Mouse (Mus musculus): ENCODE data around the gene Nprl2. TPM values are rescaled to one million over a fixed set of nuclear protein-coding genes. Genes with fewer than 3 reads are reported as not detected.

The Nprl2 gene
- polyA plus RNA-seq, 1 experiment from 2014 or later = 47.5 TPM

- no peak overlapping the region for H3K4me3 ChIP-seq
- WGBS = 93% methylated on average over 8 of the region's 8 CpGs
- peaks cover 48% of the 10 kb centered on the region for H3K36me3 ChIP-seq
- no peak overlapping the region for H3K9ac ChIP-seq
- ATAC-seq (ENCODE audit: low FRiP score) = no peak
- peaks cover 47% of the 10 kb centered on the region for H3K4me1 ChIP-seq
- no peaks in the 10 kb centered on the region for H3K27me3 ChIP-seq
- no peak overlapping the region for H3K4me2 ChIP-seq (replicated peaks)
- no peak overlapping the region for H3K27ac ChIP-seq
- H3K9me3 ChIP-seq (replicated peaks) = no peaks in the 10 kb centered on the region
Measured at GRCm38 (mm10) chr9:107539940-107540339, 2.1 kb upstream of the Nprl2 start.

- Histone ChIP-seq H3K36me3 (peaks cover 50% of the 10 kb centered on the region), H3K9ac (no peak overlapping the region), H3K27ac (no peak overlapping the region), H3K4me1 (peaks cover 42% of the 10 kb centered on the region), H3K9me3 (replicated peaks) (no peaks in the 10 kb centered on the region), H3K4me2 (replicated peaks) (peak overlapping the region; percentile 83), H3K27me3 (no peaks in the 10 kb centered on the region), H3K4me3 (no peak overlapping the region)
- no peak for ATAC-seq (ENCODE audit: low FRiP score)
- 69% methylated on average over 4 of the region's 4 CpGs for WGBS
Measured at GRCm38 (mm10) chr9:107540420-107540819, 1.6 kb upstream of the Nprl2 start.

GRCm38 (mm10) chr9:107541005-107541404 is 1.0 kb upstream of the Nprl2 start:
- H3K27me3 ChIP-seq = no peaks in the 10 kb centered on the region
- no peaks in the 10 kb centered on the region for H3K9me3 ChIP-seq (replicated peaks)
- peaks cover 40% of the 10 kb centered on the region for H3K4me1 ChIP-seq
- peak overlapping the region; percentile 59 for H3K9ac ChIP-seq
- 30% methylated on average over 10 of the region's 10 CpGs for WGBS
- H3K4me2 ChIP-seq (replicated peaks) = peak overlapping the region; percentile 83
- H3K36me3 ChIP-seq = peaks cover 50% of the 10 kb centered on the region
- no peak overlapping the region for H3K27ac ChIP-seq
- H3K4me3 ChIP-seq = peak overlapping the region; percentile 61
- no peak for ATAC-seq (ENCODE audit: low FRiP score)

GRCm38 (mm10) chr9:107542352-107542686 is 293 bp downstream of the Nprl2 start:
- peak; percentile 39 for ATAC-seq (ENCODE audit: low FRiP score)
- peak overlapping the region; percentile 69 for H3K9ac ChIP-seq
- H3K9me3 ChIP-seq (replicated peaks) = no peaks in the 10 kb centered on the region
- peaks cover 47% of the 10 kb centered on the region for H3K36me3 ChIP-seq
- no peaks in the 10 kb centered on the region for H3K27me3 ChIP-seq
- peaks cover 40% of the 10 kb centered on the region for H3K4me1 ChIP-seq
- peak overlapping the region; percentile 83 for H3K4me2 ChIP-seq (replicated peaks)
- WGBS = under 1% methylated on average over 11 of the region's 11 CpGs
- peak overlapping the region; percentile 61 for H3K4me3 ChIP-seq
- no peak overlapping the region for H3K27ac ChIP-seq

GRCm38 (mm10) chr9:107542721-107543120 is 695 bp downstream of the Nprl2 start:
- Histone ChIP-seq H3K9me3 (replicated peaks) (no peaks in the 10 kb centered on the region), H3K36me3 (peaks cover 44% of the 10 kb centered on the region), H3K4me2 (replicated peaks) (peak overlapping the region; percentile 83), H3K27me3 (no peaks in the 10 kb centered on the region), H3K27ac (no peak overlapping the region), H3K4me3 (peak overlapping the region; percentile 61), H3K9ac (peak overlapping the region; percentile 69), H3K4me1 (peaks cover 42% of the 10 kb centered on the region)
- 46% methylated on average over 8 of the region's 8 CpGs for WGBS
- no peak for ATAC-seq (ENCODE audit: low FRiP score)

- Histone ChIP-seq H3K9ac (no peak overlapping the region), H3K4me3 (no peak overlapping the region), H3K4me2 (replicated peaks) (peak overlapping the region; percentile 83; the same call in 1 of the 2 replicates), H3K4me1 (peaks cover 43% of the 10 kb centered on the region), H3K9me3 (replicated peaks) (no peaks in the 10 kb centered on the region), H3K27me3 (peaks cover under 1% of the 10 kb centered on the region; the same call in 1 of the 2 replicates), H3K36me3 (peaks cover 38% of the 10 kb centered on the region), H3K27ac (no peak overlapping the region)
- no peak for ATAC-seq (ENCODE audit: low FRiP score)
- WGBS = 89% methylated on average over 11 of the region's 11 CpGs
Measured at GRCm38 (mm10) chr9:107543299-107543698, 1.3 kb downstream of the Nprl2 start.

GRCm38 (mm10) chr9:107544196-107544700 is 2.2 kb downstream of the Nprl2 start:
- 93% methylated on average over 17 of the region's 17 CpGs for WGBS
- ATAC-seq (ENCODE audit: low FRiP score) = no peak
- peaks cover 43% of the 10 kb centered on the region for H3K4me1 ChIP-seq

GRCm38 (mm10) chr9:107544729-107545128 is 2.7 kb downstream of the Nprl2 start:
- H3K36me3 ChIP-seq = peaks cover 24% of the 10 kb centered on the region
- WGBS = 94% methylated on average over 12 of the region's 12 CpGs
- no peak overlapping the region for H3K27ac ChIP-seq
- H3K9me3 ChIP-seq (replicated peaks) = no peaks in the 10 kb centered on the region
- H3K4me2 ChIP-seq (replicated peaks) = no peak overlapping the region
- peaks cover 43% of the 10 kb centered on the region for H3K4me1 ChIP-seq
- H3K9ac ChIP-seq = no peak overlapping the region
- no peak overlapping the region for H3K4me3 ChIP-seq
- no peak for ATAC-seq (ENCODE audit: low FRiP score)
- peaks cover 14% of the 10 kb centered on the region for H3K27me3 ChIP-seq

More at GRCm38 (mm10) chr9:107544196-107544700, 2.2 kb downstream of the Nprl2 start:
- no peak overlapping the region for H3K4me2 ChIP-seq (replicated peaks)
- no peaks in the 10 kb centered on the region for H3K9me3 ChIP-seq (replicated peaks)
- H3K36me3 ChIP-seq = peaks cover 28% of the 10 kb centered on the region
- no peak overlapping the region for H3K4me3 ChIP-seq
- H3K27me3 ChIP-seq = peaks cover 10% of the 10 kb centered on the region
- H3K9ac ChIP-seq = no peak overlapping the region
- no peak overlapping the region for H3K27ac ChIP-seq

- H3K4me2 ChIP-seq (replicated peaks) = no peak overlapping the region
- peaks cover 20% of the 10 kb centered on the region for H3K36me3 ChIP-seq
- H3K4me1 ChIP-seq = peaks cover 43% of the 10 kb centered on the region
- H3K27me3 ChIP-seq = peaks cover 19% of the 10 kb centered on the region
- no peak for ATAC-seq (ENCODE audit: low FRiP score)
- 86% methylated on average over 10 of the region's 10 CpGs for WGBS
- H3K9ac ChIP-seq = no peak overlapping the region; the same call in 1 of the 2 replicates
- no peaks in the 10 kb centered on the region for H3K9me3 ChIP-seq (replicated peaks)
- no peak overlapping the region for H3K27ac ChIP-seq
- H3K4me3 ChIP-seq = no peak overlapping the region
Measured at GRCm38 (mm10) chr9:107545199-107545598, 3.2 kb downstream of the Nprl2 start.

GRCm38 (mm10) chr9:107545602-107546001 is 3.6 kb downstream of the Nprl2 start:
- H3K9me3 ChIP-seq (replicated peaks) = no peaks in the 10 kb centered on the region
- peaks cover 20% of the 10 kb centered on the region for H3K36me3 ChIP-seq
- no peak overlapping the region for H3K4me2 ChIP-seq (replicated peaks)
- WGBS = 3% methylated on average over 3 of the region's 3 CpGs
- H3K27me3 ChIP-seq = peaks cover 23% of the 10 kb centered on the region
- peaks cover 43% of the 10 kb centered on the region for H3K4me1 ChIP-seq
- no peak overlapping the region for H3K27ac ChIP-seq
- H3K9ac ChIP-seq = no peak overlapping the region
- no peak overlapping the region for H3K4me3 ChIP-seq
- no peak for ATAC-seq (ENCODE audit: low FRiP score)

- H3K9me3 ChIP-seq (replicated peaks) = no peaks in the 10 kb centered on the region
- peaks cover 20% of the 10 kb centered on the region for H3K36me3 ChIP-seq
- H3K27ac ChIP-seq = peak within 1 kb of the TSS; percentile 52
- peak; percentile 66 for ATAC-seq (ENCODE audit: low FRiP score)
- H3K4me2 ChIP-seq (replicated peaks) = peak within 1 kb of the TSS; percentile 46
- peaks cover 48% of the 10 kb centered on the region for H3K4me1 ChIP-seq
- H3K9ac ChIP-seq = peak within 1 kb of the TSS; percentile 33; the same call in 1 of the 2 replicates
- H3K27me3 ChIP-seq = peaks cover 37% of the 10 kb centered on the region
- peak within 1 kb of the TSS; percentile 7; the same call in 1 of the 2 replicates for H3K4me3 ChIP-seq
- WGBS = 4% methylated on average over 20 of the region's 20 CpGs
Measured at GRCm38 (mm10) chr9:107547026-107547425, 5.0 kb downstream of the Nprl2 start, which contains the start of gene Zmynd10. TSS of gene Zmynd10 (plus strand) at chr9:107547298.

- no peak overlapping the region for H3K27ac ChIP-seq
- H3K9me3 ChIP-seq (replicated peaks) = no peaks in the 10 kb centered on the region
- WGBS = 85% methylated on average over 5 of the region's 5 CpGs
- no peak for ATAC-seq (ENCODE audit: low FRiP score)
- no peak overlapping the region for H3K4me2 ChIP-seq (replicated peaks)
- no peak overlapping the region for H3K9ac ChIP-seq
- peaks cover 41% of the 10 kb centered on the region for H3K4me1 ChIP-seq
- H3K4me3 ChIP-seq = no peak overlapping the region
- H3K36me3 ChIP-seq = peaks cover 20% of the 10 kb centered on the region
- peaks cover 46% of the 10 kb centered on the region for H3K27me3 ChIP-seq
Measured at GRCm38 (mm10) chr9:107547957-107548356, 5.9 kb downstream of the Nprl2 start.

- 87% methylated on average over 10 of the region's 10 CpGs for WGBS
- Histone ChIP-seq H3K4me2 (replicated peaks) (no peak overlapping the region), H3K9me3 (replicated peaks) (no peaks in the 10 kb centered on the region), H3K9ac (no peak overlapping the region), H3K4me1 (peaks cover 43% of the 10 kb centered on the region), H3K27me3 (peaks cover 48% of the 10 kb centered on the region), H3K4me3 (no peak overlapping the region), H3K36me3 (peaks cover 13% of the 10 kb centered on the region), H3K27ac (no peak overlapping the region)
- ATAC-seq (ENCODE audit: low FRiP score) = no peak
Measured at GRCm38 (mm10) chr9:107548820-107549219, 6.8 kb downstream of the Nprl2 start.
